9 mouse cellular contexts compared by ENCODE assay signal in the genomic region with DNA sequence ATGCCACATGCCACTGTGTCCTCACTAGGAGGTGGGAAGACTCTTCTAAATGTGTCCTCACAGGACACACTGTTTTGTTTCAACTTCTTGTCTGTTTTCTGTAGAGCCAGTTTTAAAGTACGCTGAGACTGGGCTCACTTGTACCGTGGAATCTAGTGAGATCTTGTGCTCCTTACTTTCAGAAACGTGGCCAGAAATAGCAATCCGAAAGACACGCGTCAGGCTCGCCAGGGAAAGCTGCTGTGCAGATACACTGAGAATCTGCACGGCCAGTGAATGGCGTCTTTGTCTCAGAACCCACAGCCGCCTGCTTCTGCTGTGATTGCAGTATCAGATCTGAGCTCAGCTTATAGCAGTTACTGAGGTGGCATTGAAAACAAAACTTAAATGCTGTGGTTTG. TPM values are rescaled to one million over a fixed set of nuclear protein-coding genes. Genes with fewer than 3 reads are reported as not detected.
DNase-seq lines count a peak whose midpoint lies in the region; ATAC-seq lines count a peak whose summit lies in the region.
"Had no signal": no experiment of that assay in that cellular context is flagged by ENCODE, and none has a peak within 500 bp of the region (broad histone marks: within the 10 kb centered on the region; RNA-seq: fewer than 3 reads in every experiment).

No protein-coding gene starts in this region.

- no peaks in the 10 kb centered on the region for H3K36me3 ChIP-seq in midbrain, embryonic 12.5 days
- H3K36me3 ChIP-seq in midbrain, embryonic 15.5 days (replicated peaks) = no peaks in the 10 kb centered on the region

- H3K27me3 ChIP-seq in midbrain, embryonic 12.5 days = no peaks in the 10 kb centered on the region
- H3K27me3 ChIP-seq in midbrain, embryonic 15.5 days (replicated peaks) = no peaks in the 10 kb centered on the region

- no peak for ATAC-seq in midbrain, embryonic 12.5 days (ENCODE audit: low FRiP score, low read depth)
- no peak for ATAC-seq in midbrain, embryonic 15.5 days (replicated peaks)

- no peaks in the 10 kb centered on the region for H3K9me3 ChIP-seq in midbrain, embryonic 12.5 days
- H3K9me3 ChIP-seq in midbrain, embryonic 15.5 days = no peaks in the 10 kb centered on the region

- 0 out of 2 replicates have a peak, but pooled peaks cover 6% of the 10 kb centered on the region for H3K4me1 ChIP-seq in midbrain, embryonic 12.5 days
- H3K4me1 ChIP-seq in midbrain, embryonic 15.5 days = peaks cover 10% of the 10 kb centered on the region; the same call in 1 of the 2 replicates

- no peak overlapping the region for H3K9ac ChIP-seq in midbrain, embryonic 12.5 days (replicated peaks)
- H3K9ac ChIP-seq in midbrain, embryonic 15.5 days = no peak overlapping the region

- WGBS in midbrain, embryonic 12.5 days = 75% methylated on average over 10 of the region's 10 CpGs
- WGBS in midbrain, embryonic 15.5 days = 65% methylated on average over 10 of the region's 10 CpGs

- peak overlapping the region; percentile 11; the same call in 1 of the 2 replicates for H3K27ac ChIP-seq in midbrain, embryonic 12.5 days (replicated peaks)
- H3K27ac ChIP-seq in midbrain, embryonic 15.5 days = no peak overlapping the region

- peak; percentile 28 for DNase-seq in heart, adult 8-10 months (ENCODE audit: low spot score)
- DNase-seq in layer of hippocampus, postnatal 14 days (ENCODE audit: low spot score in 2 of 2) = peak; percentile 23 to 50
- peak; percentile 25 for DNase-seq in skeletal muscle tissue, adult 2 months (ENCODE audit: low read depth, low spot score)
- no peak for DNase-seq in c-Kit-positive CD71-positive TER-119-positive erythroid progenitor cells, embryonic 14.5 days (ENCODE audit: low spot score)
- no peak for DNase-seq in urinary bladder, postnatal 4 days (ENCODE audit: low spot score in 2 of 2)

- H3K4me3 ChIP-seq in midbrain, embryonic 12.5 days = no peak overlapping the region
- no peak overlapping the region for H3K4me3 ChIP-seq in midbrain, embryonic 15.5 days

- H3K4me2 ChIP-seq in midbrain, embryonic 12.5 days (replicated peaks) = no peak overlapping the region
- H3K4me2 ChIP-seq in midbrain, embryonic 15.5 days = no peak overlapping the region

RNA-seq across cellular contexts. Expression of gene Kcns1, which starts 28.9 kb away (rescaled TPM):
- 0.16 and 0.31 TPM in 2 replicates for polyA plus RNA-seq in midbrain, embryonic 12.5 days (2016; fragmentation: Nextera tagmentation; extraction: Ambion mirVana)
- polyA plus RNA-seq in midbrain, embryonic 15.5 days (2015; fragmentation: Nextera tagmentation; extraction: Ambion mirVana) = 1.3 and 1.7 TPM in 2 replicates
- under 1 TPM in 2 of 4 experiments, not detected in 2; 0.09 TPM for total RNA-seq in heart, adult 8-10 months (2022)
- total RNA-seq in layer of hippocampus, postnatal 14 days (2021) = 1 to 10 TPM; 5.9 to 6.4 TPM
- total RNA-seq: heart, postnatal 14 days had no signal

RNA-seq across cellular contexts. Expression of gene Wfdc5, which starts 40.5 kb away (rescaled TPM):
- not detected in 2 replicates for polyA plus RNA-seq in midbrain, embryonic 12.5 days (2016; fragmentation: Nextera tagmentation; extraction: Ambion mirVana)
- not detected in 2 replicates for polyA plus RNA-seq in midbrain, embryonic 15.5 days (2015; fragmentation: Nextera tagmentation; extraction: Ambion mirVana)
- total RNA-seq in heart, adult 8-10 months (2022) = not detected
- not detected for total RNA-seq in layer of hippocampus, postnatal 14 days (2021)
- total RNA-seq: heart, postnatal 14 days had no signal
- polyA plus RNA-seq: neural tube, embryonic 11.5 days had no signal

RNA-seq across cellular contexts. Expression of gene Wfdc12, which starts 48.4 kb away (rescaled TPM):
- not detected in 2 replicates for polyA plus RNA-seq in midbrain, embryonic 12.5 days (2016; fragmentation: Nextera tagmentation; extraction: Ambion mirVana)
- not detected in 2 replicates for polyA plus RNA-seq in midbrain, embryonic 15.5 days (2015; fragmentation: Nextera tagmentation; extraction: Ambion mirVana)
- total RNA-seq in heart, adult 8-10 months (2022) = not detected
- total RNA-seq in layer of hippocampus, postnatal 14 days (2021) = not detected
- total RNA-seq: heart, postnatal 14 days had no signal
- polyA plus RNA-seq: neural tube, embryonic 11.5 days had no signal

RNA-seq across cellular contexts. Expression of gene Wfdc15a, which starts 57.9 kb away (rescaled TPM):
- polyA plus RNA-seq in midbrain, embryonic 12.5 days (2016; fragmentation: Nextera tagmentation; extraction: Ambion mirVana) = not detected in 2 replicates
- not detected in 2 replicates for polyA plus RNA-seq in midbrain, embryonic 15.5 days (2015; fragmentation: Nextera tagmentation; extraction: Ambion mirVana)
- total RNA-seq in heart, adult 8-10 months (2022) = not detected
- total RNA-seq in layer of hippocampus, postnatal 14 days (2021) = not detected
- total RNA-seq: heart, postnatal 14 days had no signal
- polyA plus RNA-seq: neural tube, embryonic 11.5 days had no signal

Comparison
In these comparisons a context has a peak if more than half of its experiments do, and no peak if none do; other contexts are left out.
1. DNase-seq: peak in heart, adult 8-10 months (single experiment), layer of hippocampus, postnatal 14 days (2 of 2) and skeletal muscle tissue, adult 2 months (single experiment); none in c-Kit-positive CD71-positive TER-119-positive erythroid progenitor cells, embryonic 14.5 days (single experiment) and urinary bladder, postnatal 4 days (0 of 2).
2. RNA of gene Kcns1, which starts 28.9 kb away (total RNA-seq): 5.9 to 6.4 TPM in layer of hippocampus, postnatal 14 days; 0.09 TPM in heart, adult 8-10 months; every median in the first group is over 4 times any median in the second.